Mouse (Mus musculus) ES-E14 (cell line): ENCODE measurements at regions not wholly inside any gene's neighbourhood (a gene's known extent, or its start where the extent isn't known, plus 50 kb on each side); places are given as distances from the start of the nearest gene placed in this dataset.

ENCODE experiments used
- DNase-seq: peaks from one replicate; pipeline ENCODE4 v3.0.0-alpha.2; 2013; ENCODE audit warnings: low read depth, low spot score
- H3K27ac ChIP-seq: 2 replicates; pipeline ENCODE4 v1.5.1; 2012; ENCODE audit warnings: low read depth, mild to moderate bottlenecking, low read length, moderate library complexity, mixed read lengths; ENCODE audit not compliant: poor library complexity, insufficient read depth, severe bottlenecking
- H3K36me3 ChIP-seq: 2 replicates; pipeline ENCODE4 v1.6.1; 2012; ENCODE audit warnings: mild to moderate bottlenecking, low read length, moderate library complexity, mixed read lengths; ENCODE audit not compliant: control insufficient read depth, poor library complexity, insufficient read depth, severe bottlenecking
- H3K4me1 ChIP-seq, 2 experiments: fragments of 150-350 bp in 1 of 2; sonication (generic) in 1 of 2; 2 replicates each; pipeline ENCODE4 v1.6.1; 2012; ENCODE audit warnings: low read length in 2 of 2, mild to moderate bottlenecking in 1 of 2, mixed read lengths in 1 of 2; ENCODE audit not compliant: control insufficient read depth in 2 of 2, insufficient read depth in 2 of 2, poor library complexity in 1 of 2
- H3K4me3 ChIP-seq, 2 experiments: fragments of 150-350 bp in 1 of 2; sonication (generic) in 1 of 2; 2 replicates each; pipeline ENCODE4 v1.5.1; 2012; ENCODE audit warnings: low read length in 2 of 2, low read depth in 1 of 2, mild to moderate bottlenecking in 1 of 2, mixed read lengths in 1 of 2; ENCODE audit not compliant: insufficient read depth in 1 of 2, poor library complexity in 1 of 2, severe bottlenecking in 1 of 2
- H3K9ac ChIP-seq: 2 replicates; pipeline ENCODE4 v1.6.1; 2012; ENCODE audit warnings: low read depth, mild to moderate bottlenecking, low read length, mixed read lengths; ENCODE audit not compliant: poor library complexity, insufficient read depth, severe bottlenecking
- H3K9me3 ChIP-seq: fragments of 150-350 bp; sonication (generic); 2 replicates; pipeline ENCODE4 v1.6.1; 2012; ENCODE audit warnings: low read depth, mild to moderate bottlenecking, low read length; ENCODE audit not compliant: control insufficient read depth, insufficient read depth
- CHD2 ChIP-seq: IDR thresholded peaks from 2 replicates; pipeline ENCODE4 v1.6.1; 2014; ENCODE audit warnings: mild to moderate bottlenecking, low read depth, low read length, inconsistent platforms
- HCFC1 ChIP-seq: IDR thresholded peaks from 2 replicates; pipeline ENCODE4 v1.6.1; 2012; ENCODE audit warnings: low read length, inconsistent platforms, borderline replicate concordance; ENCODE audit not compliant: insufficient read depth
- MAFK ChIP-seq: IDR thresholded peaks from 2 replicates; pipeline ENCODE4 v1.6.1; 2014; ENCODE audit warnings: mild to moderate bottlenecking, low read depth, low read length, inconsistent platforms; ENCODE audit not compliant: insufficient read depth
- ZC3H11A ChIP-seq: IDR thresholded peaks from 2 replicates; pipeline ENCODE4 v1.6.1; 2012; ENCODE audit warnings: low read depth, mild to moderate bottlenecking, inconsistent platforms, low read length, borderline replicate concordance
- ZNF384 ChIP-seq: IDR thresholded peaks from 2 replicates; pipeline ENCODE4 v1.6.1; 2012; ENCODE audit warnings: low read depth, low read length, inconsistent platforms
- in situ Hi-C, 2 experiments: fragments of 600-800 bp; cut with MboI; formaldehyde crosslinking; loops; one replicate each; pipeline ENCODE4 v1.15.1; 2025; ENCODE audit warnings: low sequenced_read_pairs in 2 of 2, inconsistent platforms in 1 of 2; ENCODE audit not compliant: unreplicated experiment in 2 of 2

DNA sequence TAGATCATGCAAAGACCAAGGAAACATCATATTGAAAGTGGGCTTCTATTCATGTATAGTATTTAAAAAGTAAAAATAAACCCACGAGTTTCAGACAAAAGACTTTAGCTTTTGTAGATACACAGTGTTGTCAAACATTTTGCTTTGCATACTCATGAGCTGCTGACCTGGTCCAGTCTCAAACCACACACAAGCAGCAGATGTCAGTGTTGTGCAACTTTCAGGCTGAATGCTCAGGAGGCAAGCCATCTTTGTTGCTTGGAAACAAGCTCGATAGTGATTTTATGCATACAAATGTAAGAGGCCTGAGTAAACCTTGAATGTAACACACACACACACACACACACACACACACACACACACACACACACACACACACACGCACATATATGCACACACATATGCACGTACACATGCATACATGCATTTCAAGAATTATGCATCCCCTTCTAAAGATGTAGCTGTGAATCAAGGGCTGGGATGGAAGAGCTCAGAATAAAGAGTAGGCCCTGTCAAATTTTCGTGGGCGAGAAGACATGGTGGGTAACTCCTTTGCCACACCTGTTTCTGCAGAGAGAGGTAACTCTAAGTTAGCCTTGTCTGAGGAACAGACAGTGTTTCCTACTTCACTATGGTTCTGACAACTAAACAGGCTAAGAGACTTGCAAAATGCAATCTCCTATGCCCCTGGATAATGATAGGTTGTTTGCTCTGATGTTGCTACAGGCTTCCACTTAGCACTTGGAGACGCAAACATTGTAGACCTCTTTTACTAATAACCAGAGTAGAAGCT, 498.5 kb downstream of the Tox3 start:
- H3K4me1 ChIP-seq = no peaks in the 10 kb centered on the region
- no peaks in the 10 kb centered on the region for H3K9me3 ChIP-seq
- no peak overlapping the region for H3K27ac ChIP-seq
- no peak overlapping the region for H3K4me3 ChIP-seq
- in situ Hi-C loops = no loop called here
- H3K36me3 ChIP-seq = no peaks in the 10 kb centered on the region
- no peak overlapping the region for H3K9ac ChIP-seq
- DNase-seq = no peak
- TF ChIP-seq MAFK (no peak), HCFC1 (no peak), ZC3H11A (no peak), ZNF384 (no peak), CHD2 (no peak)

DNA sequence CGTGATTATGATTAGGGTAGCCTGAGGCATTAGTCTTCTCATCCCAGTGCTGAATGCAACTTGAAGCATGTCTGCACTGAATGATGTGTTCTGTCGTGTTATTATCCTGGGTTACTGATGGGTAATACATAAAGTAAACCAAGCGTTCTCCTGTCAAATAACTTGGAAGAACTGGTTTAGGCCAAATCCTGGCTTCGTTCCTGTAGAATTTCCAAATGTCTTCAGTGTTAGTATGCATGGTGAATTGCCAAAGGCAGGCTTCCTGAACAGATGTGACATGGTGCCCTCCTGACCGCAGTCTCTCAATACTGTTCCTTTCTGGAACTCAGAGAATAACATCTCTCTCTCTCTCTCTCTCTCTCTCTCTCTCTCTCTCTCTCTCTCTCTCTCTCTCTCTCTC, 509.6 kb downstream of the Tox3 start:
- in situ Hi-C loops = no loop called here
- Histone ChIP-seq H3K4me3 (no peak overlapping the region), H3K36me3 (no peaks in the 10 kb centered on the region), H3K4me1 (no peaks in the 10 kb centered on the region), H3K27ac (no peak overlapping the region), H3K9ac (no peak overlapping the region), H3K9me3 (no peaks in the 10 kb centered on the region)
- TF ChIP-seq CHD2 (no peak), ZNF384 (no peak), HCFC1 (no peak), ZC3H11A (no peak), MAFK (no peak)
- no peak for DNase-seq

DNA sequence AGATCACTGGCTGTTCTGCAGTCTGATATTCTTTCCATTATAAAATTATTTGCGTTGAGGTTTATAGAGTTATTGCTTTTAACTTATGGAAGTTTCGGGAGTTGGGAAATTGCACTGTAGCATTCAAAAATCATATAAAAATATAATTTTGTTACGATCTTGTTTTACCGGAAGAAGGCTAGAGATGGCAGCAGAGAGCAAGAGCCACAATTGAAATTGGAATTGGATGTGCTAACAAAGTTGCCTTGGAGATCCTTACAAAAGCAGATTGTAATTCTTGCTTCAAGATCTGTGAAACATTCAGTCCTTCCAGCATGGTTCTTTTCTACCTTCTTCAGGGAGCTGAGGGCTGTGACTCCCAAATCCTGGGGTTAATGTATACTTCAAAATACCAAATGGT, 514.4 kb downstream of the Tox3 start:
- DNase-seq = no peak
- no peak overlapping the region for H3K4me3 ChIP-seq

GRCm38 (mm10) chr8:89824586-89824985, 523.6 kb downstream of the Tox3 start:
- Histone ChIP-seq H3K4me1 (peaks cover 14 to 16% of the 10 kb centered on the region in 2 experiments), H3K4me3 (no peak overlapping the region), H3K9ac (no peak overlapping the region), H3K36me3 (no peaks in the 10 kb centered on the region), H3K9me3 (no peaks in the 10 kb centered on the region), H3K27ac (peak overlapping the region; percentile 55; the same call in 1 of the 2 replicates)
- TF ChIP-seq MAFK (no peak), HCFC1 (no peak), ZC3H11A (no peak), ZNF384 (no peak), CHD2 (no peak)
- in situ Hi-C loops = no loop called here
- DNase-seq = peak; percentile 73

More for the DNA sequence above, 514.4 kb downstream of the Tox3 start:
- in situ Hi-C loops = no loop called here
- Histone ChIP-seq H3K9me3 (no peaks in the 10 kb centered on the region), H3K27ac (no peak overlapping the region), H3K9ac (no peak overlapping the region), H3K4me1 (no peaks in the 10 kb centered on the region), H3K36me3 (no peaks in the 10 kb centered on the region)
- no peak for TF ChIP-seq HCFC1
- TF ChIP-seq ZC3H11A = no peak
- no peak for TF ChIP-seq MAFK
- no peak for TF ChIP-seq CHD2
- TF ChIP-seq ZNF384 = no peak
